Mouse (Mus musculus) liver, adult 2 months (tissue): Measurements from ENCODE around the gene Plbd2. TPM values are rescaled to one million over a fixed set of nuclear protein-coding genes. Genes with fewer than 3 reads are reported as not detected.

Experiments used
- DNase-seq: peaks from one replicate; pipeline ENCODE4 v3.0.0-alpha.2; 2011; ENCODE audit warnings: low read depth, low spot score; ENCODE audit errors: extremely low read depth
- H3K27ac ChIP-seq: fragments of 200-500 bp; replicated peaks from 2 replicates; pipeline ENCODE4 v1.5.1; 2012; ENCODE audit warnings: low read depth, mild to moderate bottlenecking, control low read depth, inconsistent platforms, low read length; ENCODE audit not compliant: insufficient read depth
- H3K27me3 ChIP-seq: fragments of 200-500 bp; 2 replicates; pipeline ENCODE4 v1.6.1; 2012; ENCODE audit warnings: mild to moderate bottlenecking, moderate library complexity, low read length, inconsistent platforms; ENCODE audit not compliant: control insufficient read depth, insufficient read depth
- H3K36me3 ChIP-seq: fragments of 200-500 bp; 2 replicates; pipeline ENCODE4 v1.6.1; 2012; ENCODE audit warnings: low read length, inconsistent platforms; ENCODE audit not compliant: control insufficient read depth, insufficient read depth
- H3K4me1 ChIP-seq: fragments of 200-500 bp; 2 replicates; pipeline ENCODE4 v1.6.1; 2011; ENCODE audit warnings: low read length; ENCODE audit not compliant: control insufficient read depth, insufficient read depth
- H3K4me3 ChIP-seq: fragments of 200-500 bp; 2 replicates; pipeline ENCODE4 v1.5.1; 2011; ENCODE audit warnings: low read depth, mild to moderate bottlenecking, control low read depth, low read length, moderate library complexity; ENCODE audit not compliant: insufficient read depth
- H3K79me2 ChIP-seq: fragments of 200-500 bp; 2 replicates; pipeline ENCODE4 v1.6.1; 2012; ENCODE audit warnings: inconsistent platforms, mild to moderate bottlenecking, low read length, moderate library complexity; ENCODE audit not compliant: control insufficient read depth, insufficient read depth
- H3K9ac ChIP-seq: fragments of 200-500 bp; 2 replicates; pipeline ENCODE4 v1.6.1; 2012; ENCODE audit warnings: low read depth, mild to moderate bottlenecking, control low read depth, inconsistent platforms, low read length
- CTCF ChIP-seq: fragments of 200-500 bp; IDR thresholded peaks from 2 replicates; pipeline ENCODE4 v1.5.1; 2011; ENCODE audit warnings: low read depth, low read length, control low read depth
- POLR2A ChIP-seq: fragments of 200-500 bp; IDR thresholded peaks from 2 replicates; pipeline ENCODE4 v1.6.1; 2011; ENCODE audit warnings: low read length, control low read depth; ENCODE audit not compliant: insufficient read depth; ENCODE audit errors: extremely low read depth
- WGBS: fragments of 180-500 bp; shearing (Covaris S2); methylation state at CpG from one replicate; pipeline ENCODE4 v1.1.7; 2018; 5-methylcytosine and 5-hydroxymethylcytosine counted together
- polyA plus RNA-seq: library from polyadenylated mRNA; depleted of rRNA; stranded (reverse); fragments of >200 nt; gene quantifications from 2 replicates; pipeline ENCODE4 v1.2.3, GENCODE M21; 2012
- total RNA-seq: library from RNA; depleted of rRNA; stranded (reverse); fragments of >200 nt; gene quantifications from 2 replicates; pipeline ENCODE4 v1.2.3, GENCODE M21; 2014

Gene Plbd2
- total and polyA plus RNA-seq, 2 experiments: 18.1 to 42.0 TPM

DNA sequence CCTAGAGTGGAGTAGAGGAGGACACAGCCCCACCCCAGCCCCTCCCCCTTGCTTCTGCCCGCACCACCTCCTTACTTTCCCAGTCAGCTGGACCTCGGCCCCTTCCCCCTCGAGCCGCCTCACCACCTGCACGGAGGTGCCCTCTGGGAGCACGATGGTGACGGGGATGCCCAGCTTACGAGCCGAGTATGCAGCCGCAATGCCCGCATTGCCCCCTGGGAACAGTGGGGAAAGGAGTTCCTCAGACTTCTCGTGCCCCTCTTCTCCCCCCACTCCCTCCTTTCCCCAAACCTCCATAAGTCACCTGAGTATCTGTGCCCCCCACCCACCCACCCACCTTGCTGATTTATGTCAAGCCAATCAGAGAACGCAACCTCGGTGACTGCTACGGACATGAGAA, 41.5 kb downstream of the Plbd2 start:
- H3K4me1 ChIP-seq: no peaks in the 10 kb centered on the region
- no peak overlapping the region for H3K27ac ChIP-seq
- H3K79me2 ChIP-seq: no peaks in the 10 kb centered on the region
- no peaks in the 10 kb centered on the region for H3K36me3 ChIP-seq
- H3K4me3 ChIP-seq: no peak overlapping the region
- H3K27me3 ChIP-seq: no peaks in the 10 kb centered on the region
- DNase-seq: no peak
- TF ChIP-seq CTCF (no peak), POLR2A (no peak)
- 81% methylated on average over 15 of the region's 15 CpGs for WGBS
- H3K9ac ChIP-seq: no peak overlapping the region

DNA sequence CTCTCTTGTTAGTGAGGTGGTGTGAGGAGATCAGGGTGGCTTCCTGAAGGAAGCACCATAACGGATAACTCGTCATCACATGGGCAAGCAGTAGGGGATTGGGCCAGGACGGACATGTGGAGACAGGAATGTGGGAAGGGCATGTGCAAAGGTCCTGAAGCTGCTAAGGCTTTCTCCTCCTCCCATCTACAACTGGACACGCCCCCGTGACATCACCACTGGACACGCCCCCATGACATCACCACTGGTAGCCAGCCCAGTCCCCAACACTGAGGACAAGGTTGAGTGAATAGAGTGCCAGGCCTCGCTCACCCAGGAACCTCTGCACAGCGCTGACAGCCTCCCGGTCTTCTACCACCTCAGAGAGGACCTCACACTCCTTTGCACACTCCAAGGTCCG, 44.3 kb downstream of the Plbd2 start:
- Histone ChIP-seq H3K4me1 (no peaks in the 10 kb centered on the region), H3K27ac (no peak overlapping the region), H3K36me3 (no peaks in the 10 kb centered on the region), H3K4me3 (no peak overlapping the region), H3K9ac (no peak overlapping the region), H3K79me2 (no peaks in the 10 kb centered on the region), H3K27me3 (no peaks in the 10 kb centered on the region)
- TF ChIP-seq POLR2A (no peak), CTCF (no peak)
- no peak for DNase-seq
- 77% methylated on average over 10 of the region's 10 CpGs for WGBS

DNA sequence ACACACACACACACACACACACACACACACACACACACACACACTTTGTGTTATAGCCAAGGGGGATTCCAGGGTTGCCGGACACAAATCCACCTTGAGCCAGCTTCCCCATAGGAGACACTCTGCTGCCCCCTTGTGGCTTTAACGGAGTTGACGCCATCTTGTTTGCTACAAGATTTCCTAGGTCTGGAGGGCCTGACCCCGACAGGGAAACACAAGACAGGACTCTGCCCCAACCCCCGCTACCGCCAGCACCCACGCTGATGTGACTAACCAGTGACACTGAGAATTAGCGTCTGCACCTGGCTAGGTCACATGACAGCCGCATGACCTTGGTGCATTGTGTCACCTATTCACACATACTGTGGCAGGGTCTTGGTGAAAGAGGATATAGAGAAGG, 45.8 kb downstream of the Plbd2 start:
- Histone ChIP-seq H3K27ac (no peak overlapping the region), H3K9ac (no peak overlapping the region), H3K27me3 (no peaks in the 10 kb centered on the region), H3K36me3 (no peaks in the 10 kb centered on the region), H3K79me2 (no peaks in the 10 kb centered on the region), H3K4me1 (no peaks in the 10 kb centered on the region), H3K4me3 (no peak overlapping the region)
- 13% methylated on average over 9 of the region's 9 CpGs for WGBS
- no peak for DNase-seq
- TF ChIP-seq CTCF (peak; percentile 69), POLR2A (no peak)

DNA sequence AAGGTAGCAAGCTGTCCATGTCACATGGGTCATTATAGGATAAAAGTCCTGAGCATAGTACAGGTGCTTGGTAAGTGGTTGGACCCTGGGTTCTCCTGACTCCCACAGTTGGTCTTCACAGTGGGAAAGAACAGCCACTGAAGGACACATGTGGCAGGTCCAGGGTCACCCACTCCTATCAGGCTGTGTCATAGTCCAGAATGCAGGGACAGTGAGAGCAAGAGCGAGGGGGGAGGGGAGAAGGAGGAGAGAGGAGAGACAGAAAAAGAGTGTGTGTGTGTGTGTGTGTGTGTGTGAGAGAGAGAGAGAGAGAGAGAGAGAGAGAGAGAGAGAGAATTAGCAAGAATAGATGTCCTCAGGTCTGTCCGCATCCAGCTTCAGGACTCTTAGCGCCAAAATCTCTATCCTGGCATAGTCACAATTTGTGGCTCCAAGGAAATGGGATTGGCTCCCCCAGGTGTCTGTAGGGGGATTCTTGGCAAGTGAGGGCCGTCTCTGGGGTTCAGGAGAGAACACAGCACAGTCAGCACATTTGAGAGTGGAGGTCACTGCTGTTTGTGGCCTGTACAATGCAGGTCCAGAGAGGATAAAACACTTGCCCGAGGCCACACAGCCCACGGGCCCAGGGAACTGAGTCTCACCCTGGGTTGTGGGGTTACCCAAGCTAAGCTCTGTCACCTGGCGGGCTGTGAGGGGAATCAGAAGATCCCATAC, 46.4 kb downstream of the Plbd2 start:
- TF ChIP-seq POLR2A (no peak), CTCF (no peak)
- 57% methylated on average over 7 of the region's 7 CpGs for WGBS
- H3K4me3 ChIP-seq: no peak overlapping the region
- H3K79me2 ChIP-seq: no peaks in the 10 kb centered on the region
- H3K9ac ChIP-seq: no peak overlapping the region
- H3K36me3 ChIP-seq: no peaks in the 10 kb centered on the region
- no peaks in the 10 kb centered on the region for H3K27me3 ChIP-seq
- no peak overlapping the region for H3K27ac ChIP-seq
- DNase-seq: no peak
- no peaks in the 10 kb centered on the region for H3K4me1 ChIP-seq

DNA sequence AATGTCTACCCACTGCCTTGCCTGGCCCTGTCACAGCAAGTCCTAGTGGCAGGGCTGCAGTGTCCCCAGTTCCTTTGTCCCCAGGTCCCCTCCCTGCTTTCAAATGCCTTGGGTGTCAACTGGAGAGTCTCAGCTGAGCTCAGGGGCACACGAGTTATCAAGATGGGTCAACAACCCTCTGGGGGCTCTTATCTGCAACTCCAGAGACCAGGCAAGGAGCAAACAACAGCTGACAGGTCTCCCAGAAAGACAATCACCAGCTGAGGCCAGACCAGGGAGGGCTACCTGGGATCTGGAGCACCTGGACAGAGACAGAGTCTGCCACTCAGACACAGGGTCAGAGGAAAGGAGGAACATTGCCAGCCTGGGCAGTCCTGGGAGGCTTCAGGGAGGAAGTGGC, 47.2 kb downstream of the Plbd2 start:
- TF ChIP-seq CTCF: no peak
- TF ChIP-seq POLR2A: no peak
- Histone ChIP-seq H3K9ac (no peak overlapping the region), H3K27me3 (no peaks in the 10 kb centered on the region), H3K4me1 (no peaks in the 10 kb centered on the region), H3K4me3 (no peak overlapping the region), H3K27ac (no peak overlapping the region), H3K36me3 (no peaks in the 10 kb centered on the region), H3K79me2 (no peaks in the 10 kb centered on the region)
- 27% methylated on average over 1 of the region's 1 CpGs for WGBS
- DNase-seq: no peak

DNA sequence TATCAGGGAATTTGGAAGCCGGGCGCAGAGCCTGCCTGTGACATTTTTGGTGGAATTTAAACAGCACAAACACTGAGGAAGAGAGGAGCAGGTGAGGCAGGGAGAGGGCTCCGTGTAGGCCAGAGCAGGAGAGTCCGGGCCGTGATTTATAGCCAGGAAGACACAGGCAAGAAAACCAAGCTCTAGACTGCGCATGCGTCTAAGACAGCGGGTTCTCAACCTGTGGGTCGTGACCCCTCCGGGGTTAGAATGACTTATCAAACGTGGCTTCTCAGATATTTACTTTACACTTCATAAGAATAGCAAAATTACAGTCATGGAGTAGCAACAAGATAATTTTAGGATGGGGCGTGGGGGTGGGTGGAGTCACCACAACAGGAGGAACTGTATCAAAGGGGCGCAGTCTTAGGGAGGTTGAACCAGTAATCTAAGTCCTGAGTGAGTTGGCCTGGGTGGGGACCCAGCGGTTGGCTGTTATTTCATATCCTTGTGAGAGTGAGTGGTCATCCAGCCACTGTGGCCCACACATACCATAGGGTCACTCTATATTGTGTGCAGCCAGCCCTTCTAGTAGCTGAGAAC, 48.6 kb downstream of the Plbd2 start:
- WGBS: 62% methylated on average over 14 of the region's 14 CpGs
- no peaks in the 10 kb centered on the region for H3K4me1 ChIP-seq
- H3K36me3 ChIP-seq: no peaks in the 10 kb centered on the region
- H3K9ac ChIP-seq: no peak overlapping the region
- no peak for DNase-seq
- TF ChIP-seq POLR2A (no peak), CTCF (no peak)
- no peaks in the 10 kb centered on the region for H3K27me3 ChIP-seq
- no peaks in the 10 kb centered on the region for H3K79me2 ChIP-seq
- H3K4me3 ChIP-seq: no peak overlapping the region
- no peak overlapping the region for H3K27ac ChIP-seq
